In the genomic region with DNA sequence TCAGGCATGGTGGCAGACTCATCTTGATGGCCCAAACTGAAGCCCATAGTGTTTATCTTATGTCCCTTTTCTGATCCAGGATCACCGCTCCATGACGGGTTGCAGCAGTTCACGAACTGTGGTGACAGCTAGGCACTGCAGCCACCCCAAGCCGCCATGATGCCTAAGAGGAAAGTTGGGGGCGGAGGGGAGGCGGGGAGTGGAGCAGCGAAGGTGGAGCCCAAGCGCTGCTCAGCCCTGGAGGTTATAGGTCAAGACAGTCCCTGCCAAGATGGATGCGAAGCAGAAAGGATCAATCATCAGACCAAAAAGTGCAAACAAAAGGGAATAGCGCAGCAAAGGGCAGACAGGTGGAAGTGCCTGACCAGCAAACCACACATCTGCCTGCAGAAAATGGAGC, we compare ENCODE assay signal across 19 mouse cellular contexts. TPM values are rescaled to one million over a fixed set of nuclear protein-coding genes. Genes with fewer than 3 reads are reported as not detected.
DNase-seq lines count a peak whose midpoint lies in the region; ATAC-seq and TF ChIP-seq lines count a peak whose summit lies in the region.
"Had no signal": no experiment of that assay in that cellular context is flagged by ENCODE, and none has a peak within 500 bp of the region (broad histone marks: within the 10 kb centered on the region; RNA-seq: fewer than 3 reads in every experiment).

No protein-coding gene starts in this region.

- peak overlapping the region; percentile 14; the same call in 1 of the 2 replicates for H3K4me2 ChIP-seq in heart, embryonic 13.5 days
- H3K4me2 ChIP-seq in hindbrain, embryonic 11.5 days (replicated peaks; ENCODE audit: low read depth, low read length), result peak overlapping the region; percentile 1
- H3K4me2 ChIP-seq in liver, embryonic 12.5 days, result peak overlapping the region; percentile 24; the same call in 1 of the 2 replicates

- 28% methylated on average over 10 of the region's 10 CpGs for WGBS in heart, embryonic 13.5 days
- 14% methylated on average over 10 of the region's 10 CpGs for WGBS in hindbrain, embryonic 11.5 days
- WGBS in liver, embryonic 12.5 days (ENCODE audit: insufficient replicate concordance), result 35% methylated on average over 10 of the region's 10 CpGs

- intact Hi-C loops in left cerebral cortex, postnatal 14 days (cut with DNase I), result no loop called here

- no peak overlapping the region for H3K9ac ChIP-seq in heart, embryonic 13.5 days
- no peak overlapping the region for H3K9ac ChIP-seq in ES-Bruce4 (ENCODE audit: low read depth, poor library complexity, severe bottlenecking)
- no peak overlapping the region for H3K9ac ChIP-seq in hindbrain, embryonic 11.5 days (ENCODE audit: low read depth, low read length)
- no peak overlapping the region for H3K9ac ChIP-seq in liver, embryonic 12.5 days
- H3K9ac ChIP-seq: liver, embryonic 14.5 days had no signal

- peaks cover 19% of the 10 kb centered on the region; the same call in 1 of the 2 replicates for H3K27me3 ChIP-seq in heart, embryonic 13.5 days (replicated peaks)
- no peaks in the 10 kb centered on the region for H3K27me3 ChIP-seq in ES-Bruce4 (ENCODE audit: control insufficient read depth, insufficient read depth, low read length, poor library complexity, severe bottlenecking)
- H3K27me3 ChIP-seq in hindbrain, embryonic 11.5 days (ENCODE audit: control insufficient read depth, insufficient read depth, low read length), result no peaks in the 10 kb centered on the region
- H3K27me3 ChIP-seq in liver, embryonic 12.5 days (replicated peaks), result peaks cover 56% of the 10 kb centered on the region

- H3K27ac ChIP-seq in heart, embryonic 13.5 days (replicated peaks), result no peak overlapping the region
- no peak overlapping the region for H3K27ac ChIP-seq in ES-Bruce4 (ENCODE audit: insufficient read depth, low read length)
- no peak overlapping the region for H3K27ac ChIP-seq in hindbrain, embryonic 11.5 days (ENCODE audit: low read depth, low read length)
- H3K27ac ChIP-seq in liver, embryonic 12.5 days, result no peak overlapping the region
- H3K27ac ChIP-seq: forebrain, embryonic 10.5 days; heart, adult 2 months; liver, embryonic 14.5 days had no signal

- H3K9me3 ChIP-seq in heart, embryonic 13.5 days, result no peaks in the 10 kb centered on the region
- H3K9me3 ChIP-seq in ES-Bruce4 (replicated peaks; ENCODE audit: control insufficient read depth, insufficient read depth, low read length, poor library complexity, severe bottlenecking), result no peaks in the 10 kb centered on the region
- no peaks in the 10 kb centered on the region for H3K9me3 ChIP-seq in hindbrain, embryonic 11.5 days (ENCODE audit: control insufficient read depth, low read length)
- no peaks in the 10 kb centered on the region for H3K9me3 ChIP-seq in liver, embryonic 12.5 days (replicated peaks)
- H3K9me3 ChIP-seq: forebrain, embryonic 10.5 days had no signal

- no peak for ATAC-seq in heart, embryonic 13.5 days (ENCODE audit: extremely low read depth, insufficient number of reproducible peaks, low FRiP score, low TSS enrichment)
- no peak for ATAC-seq in hindbrain, embryonic 11.5 days (ENCODE audit: low FRiP score)
- no peak for ATAC-seq in liver, embryonic 12.5 days
- ATAC-seq in CD4-positive, CD25-positive, alpha-beta regulatory T cell, adult 4 months, result no peak
- ATAC-seq: inflammation-experienced regulatory T-cells, adult 6 months had no signal

- H3K4me3 ChIP-seq in heart, embryonic 13.5 days, result no peak overlapping the region
- peak overlapping the region; percentile 24 for H3K4me3 ChIP-seq in ES-Bruce4 (ENCODE audit: low read depth, low read length)
- no peak overlapping the region for H3K4me3 ChIP-seq in hindbrain, embryonic 11.5 days (ENCODE audit: low read depth, low read length)
- no peak overlapping the region for H3K4me3 ChIP-seq in liver, embryonic 12.5 days
- H3K4me3 ChIP-seq: forebrain, embryonic 10.5 days; heart, adult 2 months; myocyte had no signal

- H3K36me3 ChIP-seq in heart, embryonic 13.5 days, result no peaks in the 10 kb centered on the region
- H3K36me3 ChIP-seq in ES-Bruce4 (ENCODE audit: control insufficient read depth, insufficient read depth, low read length, poor library complexity, severe bottlenecking), result no peaks in the 10 kb centered on the region
- H3K36me3 ChIP-seq in hindbrain, embryonic 11.5 days (ENCODE audit: control insufficient read depth, insufficient read depth, low read length), result no peaks in the 10 kb centered on the region
- no peaks in the 10 kb centered on the region for H3K36me3 ChIP-seq in liver, embryonic 12.5 days
- H3K36me3 ChIP-seq: forebrain, embryonic 10.5 days had no signal

- TF ChIP-seq CTCF in ES-Bruce4 (IDR thresholded peaks at IDR 0.05; ENCODE audit: low read depth, low read length), result no peak

- no peak for TF ChIP-seq EP300 in ES-Bruce4 (IDR thresholded peaks at IDR 0.05; ENCODE audit: insufficient read depth, low read depth, low read length)

- H3K4me1 ChIP-seq in heart, embryonic 13.5 days, result no peaks in the 10 kb centered on the region
- H3K4me1 ChIP-seq in ES-Bruce4 (ENCODE audit: control insufficient read depth, insufficient read depth, low read length), result no peaks in the 10 kb centered on the region
- H3K4me1 ChIP-seq in hindbrain, embryonic 11.5 days (replicated peaks; ENCODE audit: control insufficient read depth, insufficient read depth, low read length), result no peaks in the 10 kb centered on the region
- peaks cover 4% of the 10 kb centered on the region; the same call in 1 of the 2 replicates for H3K4me1 ChIP-seq in liver, embryonic 12.5 days

- no peak for DNase-seq in heart, adult 9 months (ENCODE audit: low spot score in 2 of 2)
- DNase-seq in hindbrain, embryonic 11.5 days (ENCODE audit: low spot score), result peak; percentile 27
- DNase-seq in left cerebral cortex, postnatal 14 days (ENCODE audit: low spot score in 2 of 2), result no peak
- no peak for DNase-seq in cerebellum, postnatal 4 days (ENCODE audit: low spot score in 2 of 2)
- DNase-seq: cerebellum, adult 2 months; heart, adult 2 months; kidney, postnatal 14 days; retina, postnatal 1 day; thymus, postnatal 14 days had no signal

- no peak for TF ChIP-seq POLR2A in ES-Bruce4 (IDR thresholded peaks at IDR 0.05; ENCODE audit: insufficient read depth, low read length)

RNA-seq across cellular contexts. Expression of a gene that starts 11.8 kb away (rescaled TPM):
- polyA plus RNA-seq in heart, embryonic 13.5 days (2015; fragmentation: Nextera tagmentation; extraction: Ambion mirVana), result 0.10 and 0.27 TPM in 2 replicates
- 2.4 and 3.5 TPM in 2 replicates for polyA plus RNA-seq in ES-Bruce4 (2011; ENCODE audit: insufficient read depth, insufficient read length, low read depth, missing spikeins)
- polyA plus RNA-seq in hindbrain, embryonic 11.5 days (2014; fragmentation: Nextera tagmentation; extraction: Ambion mirVana), result 1.5 and 1.6 TPM in 2 replicates
- polyA plus RNA-seq in liver, embryonic 12.5 days (2016; fragmentation: Nextera tagmentation; extraction: Ambion mirVana), result 0.15 and 0.28 TPM in 2 replicates
- polyA plus RNA-seq in CD4-positive, CD25-positive, alpha-beta regulatory T cell, adult 4 months (2017; shearing (Covaris generic)), result under 1 TPM in 1 of 2 experiments, not detected in 1; 0.07 TPM
- 1 to 10 TPM; 1.4 to 2.0 TPM for total RNA-seq in left cerebral cortex, postnatal 14 days (2021)
- total RNA-seq: heart, adult 2 months had no signal

RNA-seq across cellular contexts. Expression of a gene that starts 19.6 kb away (rescaled TPM):
- not detected in 2 replicates for polyA plus RNA-seq in heart, embryonic 13.5 days (2015; fragmentation: Nextera tagmentation; extraction: Ambion mirVana)
- polyA plus RNA-seq in ES-Bruce4 (2011; ENCODE audit: insufficient read depth, insufficient read length, low read depth, missing spikeins), result not detected in 2 replicates
- 0.14 TPM in 1 of 2 replicates, not detected in the other for polyA plus RNA-seq in hindbrain, embryonic 11.5 days (2014; fragmentation: Nextera tagmentation; extraction: Ambion mirVana)
- not detected in 2 replicates for polyA plus RNA-seq in liver, embryonic 12.5 days (2016; fragmentation: Nextera tagmentation; extraction: Ambion mirVana)
- polyA plus RNA-seq in CD4-positive, CD25-positive, alpha-beta regulatory T cell, adult 4 months (2017; shearing (Covaris generic)), result under 1 TPM; 0.37 to 0.69 TPM
- not detected for total RNA-seq in left cerebral cortex, postnatal 14 days (2021)
- total RNA-seq: heart, adult 2 months; layer of hippocampus, postnatal 14 days had no signal
- polyA plus RNA-seq: cerebellum, adult 2 months; embryonic facial prominence, embryonic 11.5 days; forebrain, embryonic 10.5 days; heart, adult 2 months; liver, embryonic 14.5 days; myocyte had no signal

RNA-seq across cellular contexts. Expression of a gene that starts 22.8 kb away (rescaled TPM):
- 0.17 TPM in 1 of 2 replicates, not detected in the other for polyA plus RNA-seq in heart, embryonic 13.5 days (2015; fragmentation: Nextera tagmentation; extraction: Ambion mirVana)
- polyA plus RNA-seq in ES-Bruce4 (2011; ENCODE audit: insufficient read depth, insufficient read length, low read depth, missing spikeins), result 0.37 TPM in 1 of 2 replicates, not detected in the other
- not detected in 2 replicates for polyA plus RNA-seq in hindbrain, embryonic 11.5 days (2014; fragmentation: Nextera tagmentation; extraction: Ambion mirVana)
- not detected in 2 replicates for polyA plus RNA-seq in liver, embryonic 12.5 days (2016; fragmentation: Nextera tagmentation; extraction: Ambion mirVana)
- polyA plus RNA-seq in CD4-positive, CD25-positive, alpha-beta regulatory T cell, adult 4 months (2017; shearing (Covaris generic)), result not detected
- total RNA-seq in left cerebral cortex, postnatal 14 days (2021), result not detected
- total RNA-seq: heart, adult 2 months had no signal
- polyA plus RNA-seq: embryonic facial prominence, embryonic 11.5 days; forebrain, embryonic 10.5 days; heart, adult 2 months; liver, embryonic 14.5 days; myocyte had no signal
